ENCODE assay signal across 9 mouse cellular contexts in the genomic region with DNA sequence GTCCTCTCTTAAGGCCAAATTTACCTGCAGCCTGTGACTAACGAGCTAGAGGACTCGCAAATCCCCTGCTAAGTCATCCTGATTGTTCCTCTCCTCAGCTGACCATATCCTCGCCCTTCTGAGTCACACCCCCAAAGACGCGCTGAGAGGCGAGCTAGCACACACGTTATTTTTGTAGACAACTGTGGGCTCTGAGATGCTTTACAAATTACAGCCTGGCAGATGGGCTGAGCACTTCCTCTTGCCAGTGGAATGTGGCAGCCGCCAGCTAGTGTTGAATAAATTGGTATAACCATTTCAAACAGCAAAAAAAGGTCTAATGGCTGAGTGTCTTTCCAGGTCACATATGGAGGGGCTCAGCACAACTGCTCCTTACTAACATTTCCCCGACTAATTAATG.
DNase-seq lines count a peak whose midpoint lies in the region; TF ChIP-seq lines count a peak whose summit lies in the region.
"Had no signal": no experiment of that assay in that cellular context is flagged by ENCODE, and none has a peak within 500 bp of the region (broad histone marks: within the 10 kb centered on the region; RNA-seq: fewer than 3 reads in every experiment).

No protein-coding gene starts in this region.

- intact Hi-C loops in gastrocnemius, postnatal 14 days (cut with DNase I; ENCODE audit: low total_unique reads): no loop called here

- H3K4me3 ChIP-seq in cortical plate, adult 2 months (ENCODE audit: insufficient read depth, low read length): no peak overlapping the region
- H3K4me3 ChIP-seq: limb, embryonic 13.5 days had no signal

- H3K4me1 ChIP-seq in cortical plate, adult 2 months (ENCODE audit: control insufficient read depth, insufficient read depth, low read length): peaks cover 10% of the 10 kb centered on the region

- no peak for TF ChIP-seq POLR2A in cortical plate, adult 2 months (IDR thresholded peaks at IDR 0.05; ENCODE audit: extremely low read depth, insufficient read depth, low read length)

- peak overlapping the region; percentile 70 for H3K27ac ChIP-seq in cortical plate, adult 2 months (ENCODE audit: insufficient read depth, low read length)
- H3K27ac ChIP-seq: limb, embryonic 13.5 days had no signal

- TF ChIP-seq CTCF in cortical plate, adult 2 months (IDR thresholded peaks at IDR 0.05; ENCODE audit: extremely low read depth, insufficient read depth, low read length): no peak

- peak; percentile 65 for DNase-seq in layer of hippocampus, adult 11-12 months (ENCODE audit: low spot score)
- DNase-seq in layer of hippocampus, postnatal 25 days (ENCODE audit: extremely low spot score in 1 of 2, low spot score in 1 of 2): no peak
- peak; percentile 48 to 54 for DNase-seq in layer of hippocampus, postnatal 36 days
- DNase-seq in adrenal gland, adult (ENCODE audit: inconsistent age in 2 of 2, low spot score in 1 of 2): no peak
- no peak for DNase-seq in gastrocnemius, postnatal 14 days
- DNase-seq in c-Kit-positive CD71-positive TER-119-positive erythroid progenitor cells, embryonic 14.5 days (ENCODE audit: low spot score): no peak
- DNase-seq: lung, postnatal 10 days had no signal

Comparison
In these comparisons a context has a peak if more than half of its experiments do, and no peak if none do; other contexts are left out.
1. DNase-seq: peak in layer of hippocampus, adult 11-12 months (single experiment) and layer of hippocampus, postnatal 36 days (2 of 2); none in layer of hippocampus, postnatal 25 days (0 of 2), adrenal gland, adult (0 of 2), gastrocnemius, postnatal 14 days (single experiment) and c-Kit-positive CD71-positive TER-119-positive erythroid progenitor cells, embryonic 14.5 days (single experiment).